Mouse (Mus musculus) midbrain, postnatal 0 days (tissue): ENCODE measurements around the gene Ano6. TPM values are rescaled to one million over a fixed set of nuclear protein-coding genes. Genes with fewer than 3 reads are reported as not detected.
A peak's percentile ranks its signal among the peaks of the same experiment; 100 is the strongest.

Experiments
- ATAC-seq: fragments of 200-750 bp; cut with Nextera tagmentation; 2 replicates; pipeline ENCODE4 v1.8.0; 2017; ENCODE audit warnings: moderate number of reproducible peaks, mild to moderate bottlenecking, moderate TSS enrichment, moderate library complexity; ENCODE audit not compliant: low FRiP score
- DNase-seq: peaks from one replicate; pipeline ENCODE4 v3.0.0-alpha.2; 2015; ENCODE audit warnings: low spot score
- H3K27ac ChIP-seq: fragments of 300-500 bp; sonication (generic); 2 replicates; pipeline ENCODE4 v1.5.1; 2014; ENCODE audit warnings: low read depth, mild to moderate bottlenecking, low read length, mixed read lengths
- H3K27me3 ChIP-seq: fragments of 300-500 bp; sonication (generic); 2 replicates; pipeline ENCODE4 v1.6.1; 2014; ENCODE audit warnings: low read length, control low read depth, mixed read lengths; ENCODE audit not compliant: insufficient read depth
- H3K36me3 ChIP-seq: fragments of 300-500 bp; sonication (generic); 2 replicates; pipeline ENCODE4 v1.6.1; 2014; ENCODE audit warnings: low read length, control low read depth, mixed read lengths; ENCODE audit not compliant: insufficient read depth
- H3K4me1 ChIP-seq: fragments of 300-500 bp; sonication (generic); 2 replicates; pipeline ENCODE4 v1.6.1; 2014; ENCODE audit warnings: mild to moderate bottlenecking, control low read depth, antibody characterized with exemption, low read length, mixed read lengths; ENCODE audit not compliant: insufficient read depth
- H3K4me2 ChIP-seq: fragments of 300-500 bp; sonication (generic); 2 replicates; pipeline ENCODE4 v1.6.1; 2014; ENCODE audit warnings: low read depth, mild to moderate bottlenecking, low read length, mixed read lengths; ENCODE audit not compliant: poor library complexity, severe bottlenecking
- H3K4me3 ChIP-seq: fragments of 300-500 bp; sonication (generic); 2 replicates; pipeline ENCODE4 v1.5.1; 2014; ENCODE audit warnings: low read depth, mild to moderate bottlenecking, low read length, moderate library complexity
- H3K9ac ChIP-seq: fragments of 300-500 bp; sonication (generic); replicated peaks from 2 replicates; pipeline ENCODE4 v1.6.1; 2014; ENCODE audit warnings: mild to moderate bottlenecking, low read length, moderate library complexity, mixed read lengths; ENCODE audit not compliant: poor library complexity, severe bottlenecking
- H3K9me3 ChIP-seq: fragments of 300-500 bp; sonication (generic); 2 replicates; pipeline ENCODE4 v1.6.1; 2016; ENCODE audit warnings: low read length, control low read depth
- CTCF ChIP-seq: IDR thresholded peaks from 2 replicates; pipeline ENCODE4 v1.5.1; 2016; ENCODE audit warnings: antibody characterized with exemption, mild to moderate bottlenecking
- WGBS: fragments of 180-500 bp; shearing (Covaris S2); extraction: QIAGEN DNeasy Blood & Tissue Kit; methylation state at CpG from one replicate; pipeline ENCODE4 v1.1.7; 2014; 5-methylcytosine and 5-hydroxymethylcytosine counted together
- polyA plus RNA-seq: library from polyadenylated mRNA; unstranded; fragments of >200 nt; fragmentation: Nextera tagmentation; extraction: Ambion mirVana; gene quantifications from 2 replicates; pipeline ENCODE4 v1.2.1, GENCODE M21; 2015
- total RNA-seq: library from RNA; depleted of rRNA; stranded (reverse); fragments of >200 nt; gene quantifications from 2 replicates; pipeline ENCODE4 v1.2.3, GENCODE M21; 2014

Ano6 gene
- total and polyA plus RNA-seq, 2 experiments from 2014 or later: 19.9 to 35.0 TPM

DNA sequence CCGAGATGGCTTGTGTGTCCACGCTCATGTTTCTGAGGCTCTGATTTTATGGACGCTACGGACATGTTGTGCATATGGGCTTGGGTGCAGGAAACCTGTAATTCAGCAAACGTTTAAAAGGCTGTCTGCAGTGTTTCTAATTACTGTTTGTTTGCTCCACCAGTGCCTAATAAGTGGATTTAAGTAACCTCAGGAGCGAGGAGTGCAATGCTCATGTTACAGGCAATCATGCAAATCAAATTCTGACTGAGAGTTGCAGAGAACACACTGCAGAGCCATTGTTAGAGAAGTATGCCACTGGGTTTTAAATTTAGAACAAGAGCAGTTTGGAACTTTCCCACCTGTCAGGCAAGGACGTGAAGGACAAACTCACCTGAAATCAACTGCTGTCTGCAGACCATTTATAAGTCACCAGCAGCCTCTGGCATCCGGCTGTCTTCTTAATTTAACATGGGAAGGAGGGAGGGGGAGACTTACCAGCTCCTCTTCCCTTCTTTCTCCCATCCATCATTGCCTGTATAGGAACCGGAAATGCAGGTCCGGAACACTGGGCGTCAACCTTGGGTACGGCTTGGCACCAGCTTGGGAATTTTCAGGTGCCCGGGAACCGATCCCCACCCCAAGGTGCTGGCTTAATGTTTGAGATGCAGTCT is 39.0 kb downstream of the Ano6 start:
- Histone ChIP-seq H3K27me3 (no peaks in the 10 kb centered on the region), H3K4me3 (no peak overlapping the region), H3K9ac (no peak overlapping the region), H3K4me1 (peaks cover 17% of the 10 kb centered on the region), H3K36me3 (no peaks in the 10 kb centered on the region), H3K27ac (peak overlapping the region; percentile 59), H3K4me2 (no peak overlapping the region), H3K9me3 (no peaks in the 10 kb centered on the region)
- DNase-seq (no peak), ATAC-seq (no peak)
- no peak for TF ChIP-seq CTCF
- WGBS: 58% methylated on average over 14 of the region's 14 CpGs

DNA sequence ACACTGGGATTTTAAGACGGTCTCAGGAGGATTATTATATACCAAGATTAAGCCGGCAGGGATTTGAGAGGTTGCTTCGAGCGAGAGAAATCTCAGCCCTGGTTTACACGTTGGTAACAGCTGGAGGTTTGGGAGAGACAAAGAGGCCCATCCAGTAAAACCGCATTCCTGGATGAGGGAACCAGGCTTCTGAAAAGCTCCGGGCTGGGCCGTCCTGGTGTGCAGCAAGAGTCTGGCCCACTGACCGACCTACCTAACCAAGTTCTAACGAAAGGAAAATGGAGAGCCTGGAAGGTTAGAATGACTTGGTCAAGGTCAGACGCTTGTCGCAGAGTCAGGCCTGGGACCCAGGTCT is 39.5 kb downstream of the Ano6 start:
- no peak overlapping the region for H3K4me3 ChIP-seq
- WGBS: 46% methylated on average over 12 of the region's 12 CpGs
- no peaks in the 10 kb centered on the region for H3K9me3 ChIP-seq
- no peaks in the 10 kb centered on the region for H3K36me3 ChIP-seq
- ATAC-seq (no peak), DNase-seq (no peak)
- peaks cover 17% of the 10 kb centered on the region for H3K4me1 ChIP-seq
- H3K27ac ChIP-seq: peak overlapping the region; percentile 13; the same call in 1 of the 2 replicates
- H3K9ac ChIP-seq: no peak overlapping the region
- no peak overlapping the region for H3K4me2 ChIP-seq
- no peaks in the 10 kb centered on the region for H3K27me3 ChIP-seq
- TF ChIP-seq CTCF: no peak

DNA sequence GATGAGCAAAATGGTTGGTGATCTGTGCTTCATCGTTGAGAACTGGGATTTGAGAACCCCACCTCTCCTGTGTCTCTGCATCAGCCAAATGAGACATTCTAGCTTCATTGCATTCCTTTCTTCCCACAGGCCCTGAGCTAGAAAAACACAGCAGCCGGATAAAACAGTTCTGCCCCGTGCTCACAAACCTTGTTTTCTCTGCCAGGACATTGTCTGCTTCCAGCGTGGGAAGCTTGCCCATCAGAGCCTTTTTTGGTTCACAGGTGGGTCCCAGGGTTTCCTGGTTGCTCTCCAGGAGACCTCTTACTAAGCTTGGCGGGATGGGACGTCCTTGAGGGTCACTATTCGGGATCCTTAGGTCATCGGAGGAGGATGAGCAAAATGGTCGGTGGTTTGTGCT is 42.6 kb downstream of the Ano6 start:
- H3K27ac ChIP-seq: no peak overlapping the region
- H3K9me3 ChIP-seq: no peaks in the 10 kb centered on the region
- no peak overlapping the region for H3K9ac ChIP-seq
- no peaks in the 10 kb centered on the region for H3K36me3 ChIP-seq
- ATAC-seq (no peak), DNase-seq (no peak)
- 88% methylated on average over 9 of the region's 9 CpGs for WGBS
- TF ChIP-seq CTCF: no peak
- no peak overlapping the region for H3K4me2 ChIP-seq
- no peaks in the 10 kb centered on the region for H3K27me3 ChIP-seq
- peaks cover 16% of the 10 kb centered on the region for H3K4me1 ChIP-seq
- no peak overlapping the region for H3K4me3 ChIP-seq

DNA sequence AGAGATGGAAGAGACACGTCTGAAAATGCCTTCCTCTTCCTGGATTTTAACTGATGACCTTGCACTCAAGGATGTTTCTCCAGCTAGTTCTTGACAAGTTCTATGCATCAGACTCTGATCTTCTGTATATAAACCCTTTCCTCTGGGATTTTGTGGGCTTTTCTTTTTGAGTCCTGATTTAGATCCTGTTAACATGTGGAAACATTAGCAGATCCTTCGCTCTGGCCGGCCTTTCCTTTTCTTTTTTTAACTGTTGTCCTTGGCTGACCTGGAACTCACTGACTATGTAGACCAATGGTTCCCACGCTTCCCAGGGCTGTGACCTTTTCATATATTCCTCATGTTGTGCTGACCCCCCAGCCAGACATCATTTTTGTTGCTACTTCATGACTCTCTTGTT is 45.4 kb downstream of the Ano6 start:
- WGBS: 80% methylated on average over 4 of the region's 4 CpGs

DNA sequence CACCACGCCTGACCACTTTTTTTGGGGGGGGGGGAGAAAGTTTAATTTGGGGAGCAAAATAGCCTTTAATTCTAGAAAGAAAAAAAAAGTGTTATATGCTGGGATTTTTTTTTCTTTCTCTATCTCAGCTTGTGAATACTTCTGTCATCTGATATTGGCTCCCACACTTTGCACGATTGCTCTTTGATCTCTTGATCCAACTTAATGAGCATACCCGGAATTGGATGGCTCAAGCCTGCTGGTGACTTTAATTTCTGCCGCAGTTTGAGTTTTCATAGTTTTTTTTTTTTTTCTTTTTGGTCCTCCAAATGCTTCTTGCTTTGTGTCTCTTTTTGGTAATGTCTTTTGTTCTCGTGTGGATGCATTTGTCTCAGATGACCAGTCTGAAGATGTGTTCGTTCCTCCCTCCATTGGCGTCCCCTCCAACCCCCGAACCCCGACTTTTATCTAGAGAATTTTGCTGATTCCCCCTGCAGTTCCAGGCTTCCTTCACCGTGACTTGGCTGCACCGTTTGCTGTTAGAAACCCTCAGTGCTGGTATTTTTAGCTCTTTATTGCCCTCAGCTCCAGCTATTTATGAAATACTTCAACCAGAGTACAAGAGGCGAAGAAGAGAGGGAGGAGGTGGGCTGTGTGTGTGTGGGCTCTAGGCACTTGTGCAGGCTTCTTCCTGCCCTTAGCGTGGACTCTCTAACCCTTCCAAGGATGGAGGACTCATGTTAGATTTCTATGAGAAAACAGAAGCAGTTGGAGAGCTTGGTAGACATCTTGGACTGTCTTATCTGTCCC is 46.2 kb downstream of the Ano6 start:
- Histone ChIP-seq H3K9me3 (no peaks in the 10 kb centered on the region), H3K27me3 (no peaks in the 10 kb centered on the region), H3K27ac (0 out of 2 replicates have a peak overlapping the region, but pooled peaks have one; percentile 1), H3K4me3 (no peak overlapping the region), H3K4me1 (peaks cover 6% of the 10 kb centered on the region; the same call in 1 of the 2 replicates), H3K36me3 (no peaks in the 10 kb centered on the region), H3K4me2 (no peak overlapping the region), H3K9ac (no peak overlapping the region)
- TF ChIP-seq CTCF: no peak
- DNase-seq: no peak
- ATAC-seq: no peak
- 48% methylated on average over 13 of the region's 13 CpGs for WGBS

More for the DNA sequence above, 45.4 kb downstream of the Ano6 start:
- Histone ChIP-seq H3K9me3 (no peaks in the 10 kb centered on the region), H3K4me3 (no peak overlapping the region), H3K27me3 (no peaks in the 10 kb centered on the region), H3K36me3 (no peaks in the 10 kb centered on the region), H3K4me2 (no peak overlapping the region), H3K9ac (no peak overlapping the region), H3K4me1 (peaks cover 6% of the 10 kb centered on the region; the same call in 1 of the 2 replicates), H3K27ac (no peak overlapping the region)
- no peak for DNase-seq
- ATAC-seq: no peak
- TF ChIP-seq CTCF: no peak

DNA sequence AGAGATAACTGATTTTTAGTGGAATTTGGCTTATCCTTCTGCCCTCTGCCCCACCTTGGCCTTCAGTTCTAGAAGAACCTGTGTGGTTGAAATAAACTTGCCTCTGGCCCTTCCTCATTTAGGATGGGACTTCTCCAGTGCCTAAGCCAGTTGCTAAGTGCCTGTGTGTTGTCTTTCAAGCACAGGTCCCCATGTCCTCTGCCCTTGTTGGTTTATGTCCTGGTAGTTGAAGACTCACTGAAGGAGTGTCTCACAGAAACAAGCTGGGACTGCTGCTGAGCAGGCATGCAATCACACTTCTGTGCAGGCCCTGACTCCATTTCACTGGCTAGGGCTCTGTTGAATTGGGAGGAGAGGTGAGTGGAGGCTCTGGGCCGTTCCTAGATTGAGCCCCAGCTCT is 46.9 kb downstream of the Ano6 start:
- H3K4me1 ChIP-seq: peaks cover 6% of the 10 kb centered on the region; the same call in 1 of the 2 replicates
- ATAC-seq (no peak), DNase-seq (no peak)
- no peaks in the 10 kb centered on the region for H3K27me3 ChIP-seq
- H3K36me3 ChIP-seq: no peaks in the 10 kb centered on the region
- no peak overlapping the region for H3K4me3 ChIP-seq
- H3K4me2 ChIP-seq: no peak overlapping the region
- WGBS: 68% methylated on average over 1 of the region's 1 CpGs
- no peaks in the 10 kb centered on the region for H3K9me3 ChIP-seq
- no peak overlapping the region for H3K27ac ChIP-seq
- no peak overlapping the region for H3K9ac ChIP-seq
- no peak for TF ChIP-seq CTCF
